Mouse (Mus musculus): ENCODE measurements around the gene Rbbp8nl. TPM values are rescaled to one million over a fixed set of nuclear protein-coding genes. Genes with fewer than 3 reads are reported as not detected.

Gene Rbbp8nl
- total and polyA plus RNA-seq, 3 experiments: not detected

DNA sequence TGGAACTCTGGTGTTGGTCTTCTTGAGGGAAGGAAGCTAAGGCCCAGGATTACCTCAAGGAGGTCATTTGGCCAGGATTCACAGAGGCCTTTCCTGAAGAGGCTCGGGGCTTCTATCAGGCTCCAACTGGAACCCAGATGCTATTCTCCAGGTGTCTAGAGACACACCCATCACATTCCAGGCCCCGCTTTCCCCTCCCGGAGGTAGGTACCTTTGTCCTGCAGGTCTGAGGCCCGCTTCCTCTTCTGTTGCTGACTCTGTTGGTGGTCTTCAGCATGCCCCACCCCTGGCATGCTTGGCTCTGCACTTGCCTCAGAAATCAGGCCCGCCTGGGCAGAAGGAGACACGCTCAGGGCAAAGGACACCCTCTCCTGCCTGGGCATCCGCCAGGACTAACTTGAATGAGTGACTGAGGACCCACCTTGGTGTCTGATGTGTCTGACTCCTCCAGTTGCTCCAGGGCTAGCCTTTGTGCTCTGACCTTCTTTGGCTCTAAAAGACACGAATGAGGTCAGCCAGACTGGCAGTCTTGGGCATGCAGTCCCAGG lies 11.8 kb downstream of the Rbbp8nl start:
- H3K4me1 ChIP-seq (ENCODE audit: control insufficient read depth in 1 of 2, insufficient read depth in 2 of 2, low read length in 2 of 2): peaks cover 6 to 18% of the 10 kb centered on the region in 2 experiments
- H3K27me3 ChIP-seq (ENCODE audit: control insufficient read depth in 1 of 2, insufficient read depth in 2 of 2, low read length in 2 of 2): no peaks in the 10 kb centered on the region; a peak in 1 of 4 replicates
- H3K4me3 ChIP-seq (ENCODE audit: control insufficient read depth in 1 of 2, insufficient read depth in 1 of 2, low read depth in 2 of 2, low read length in 2 of 2): no peak overlapping the region
- H3K79me2 ChIP-seq (ENCODE audit: control insufficient read depth, insufficient read depth, low read length, poor library complexity): peaks cover 4% of the 10 kb centered on the region
- no peak for TF ChIP-seq MAZ (IDR thresholded peaks at IDR 0.05; ENCODE audit: low read depth, low read length)
- TF ChIP-seq USF2 (IDR thresholded peaks at IDR 0.05; ENCODE audit: borderline replicate concordance in 1 of 2, insufficient read depth in 1 of 2, low read depth in 1 of 2, low read length in 2 of 2): no peak
- no peak for TF ChIP-seq MYB (IDR thresholded peaks at IDR 0.05; ENCODE audit: low read depth, low read length)
- TF ChIP-seq HCFC1 (IDR thresholded peaks at IDR 0.05; ENCODE audit: low read depth, low read length): no peak
- TF ChIP-seq POLR2A (IDR thresholded peaks at IDR 0.05; ENCODE audit: control insufficient read depth in 1 of 2, insufficient read depth in 1 of 2, low read depth in 1 of 2, low read length in 2 of 2, poor library complexity in 1 of 2): no peak
- no peak for TF ChIP-seq POLR2AphosphoS5 (IDR thresholded peaks at IDR 0.05; ENCODE audit: borderline replicate concordance, low read depth, low read length)
- TF ChIP-seq MAFK (IDR thresholded peaks at IDR 0.05; ENCODE audit: borderline replicate concordance, low read depth, low read length): no peak
- no peak for TF ChIP-seq E2F4 (IDR thresholded peaks at IDR 0.05; ENCODE audit: borderline replicate concordance, low read depth, low read length)
- TF ChIP-seq EP300 (IDR thresholded peaks at IDR 0.05; ENCODE audit: low read depth in 1 of 2, low read length in 2 of 2): no peak
- no peak for TF ChIP-seq CHD1 (IDR thresholded peaks at IDR 0.05; ENCODE audit: low read depth, low read length)
- no peak for TF ChIP-seq ETS1 (IDR thresholded peaks at IDR 0.05; ENCODE audit: low read depth, low read length)
- TF ChIP-seq ZKSCAN1 (IDR thresholded peaks at IDR 0.05; ENCODE audit: low read depth, low read length): no peak
- no peak for TF ChIP-seq ZNF384 (IDR thresholded peaks at IDR 0.05; ENCODE audit: low read depth, low read length)
- TF ChIP-seq JUND (IDR thresholded peaks at IDR 0.05; ENCODE audit: low read depth, low read length): no peak
- peaks cover 0 to 3% of the 10 kb centered on the region in 2 experiments; a peak in 1 of 4 replicates for H3K36me3 ChIP-seq (ENCODE audit: control insufficient read depth in 1 of 2, insufficient read depth in 2 of 2, low read length in 2 of 2)
- H3K9me3 ChIP-seq (replicated peaks; ENCODE audit: insufficient read depth, low read length): no peaks in the 10 kb centered on the region
- no peak overlapping the region for H3K9ac ChIP-seq (ENCODE audit: control insufficient read depth, low read depth, low read length, poor library complexity, severe bottlenecking)
- no peak for DNase-seq (ENCODE audit: low read depth, low spot score)
- no peak overlapping the region for H3K27ac ChIP-seq (ENCODE audit: control insufficient read depth, low read depth, low read length)

- no peaks in the 10 kb centered on the region; a peak in 1 of 4 replicates for H3K27me3 ChIP-seq (ENCODE audit: control insufficient read depth in 1 of 2, insufficient read depth in 2 of 2, low read length in 2 of 2)
- H3K4me1 ChIP-seq (ENCODE audit: control insufficient read depth in 1 of 2, insufficient read depth in 2 of 2, low read length in 2 of 2): peaks cover 6 to 21% of the 10 kb centered on the region in 2 experiments
- peak overlapping the region; percentile 37 for H3K9ac ChIP-seq (ENCODE audit: control insufficient read depth, low read depth, low read length, poor library complexity, severe bottlenecking)
- TF ChIP-seq MYC (IDR thresholded peaks at IDR 0.05; ENCODE audit: low read depth, low read length): no peak
- no peak for TF ChIP-seq SMC3 (IDR thresholded peaks at IDR 0.05; ENCODE audit: low read depth, low read length)
- peak; percentile 77 for TF ChIP-seq GATA1 (IDR thresholded peaks at IDR 0.05; ENCODE audit: low read depth, low read length)
- peak; percentile 59 for TF ChIP-seq SIN3A (IDR thresholded peaks at IDR 0.05; ENCODE audit: low read length)
- peak; percentile 65 for TF ChIP-seq ETS1 (IDR thresholded peaks at IDR 0.05; ENCODE audit: low read depth, low read length)
- TF ChIP-seq ZC3H11A (IDR thresholded peaks at IDR 0.05; ENCODE audit: low read depth, low read length): no peak
- TF ChIP-seq POLR2A (IDR thresholded peaks at IDR 0.05; ENCODE audit: control insufficient read depth in 1 of 2, insufficient read depth in 1 of 2, low read depth in 1 of 2, low read length in 2 of 2, poor library complexity in 1 of 2): no peak
- peak; percentile 50 to 77 for TF ChIP-seq EP300 (IDR thresholded peaks at IDR 0.05; ENCODE audit: low read depth in 1 of 2, low read length in 2 of 2)
- no peak for TF ChIP-seq POLR2AphosphoS5 (IDR thresholded peaks at IDR 0.05; ENCODE audit: borderline replicate concordance, low read depth, low read length)
- TF ChIP-seq TAL1 (IDR thresholded peaks at IDR 0.05; ENCODE audit: low read length): no peak
- TF ChIP-seq POLR2AphosphoS2 (IDR thresholded peaks at IDR 0.05; ENCODE audit: low read length): no peak
- 0 out of 2 replicates have a peak, but pooled peaks have one; percentile 20 for TF ChIP-seq NELFE (IDR thresholded peaks at IDR 0.05; ENCODE audit: low read depth, low read length)
- TF ChIP-seq E2F4 (IDR thresholded peaks at IDR 0.05; ENCODE audit: borderline replicate concordance, low read depth, low read length): no peak
- TF ChIP-seq JUND (IDR thresholded peaks at IDR 0.05; ENCODE audit: low read depth, low read length): no peak
- TF ChIP-seq MAFK (IDR thresholded peaks at IDR 0.05; ENCODE audit: borderline replicate concordance, low read depth, low read length): no peak
- no peak for TF ChIP-seq KAT2A (conservative IDR thresholded peaks at IDR 0.05; ENCODE audit: low read depth, low read length)
- TF ChIP-seq GABPA (IDR thresholded peaks at IDR 0.05; ENCODE audit: low read depth, low read length): no peak
- no peak for TF ChIP-seq CHD2 (IDR thresholded peaks at IDR 0.05; ENCODE audit: low read length)
- TF ChIP-seq RAD21 (IDR thresholded peaks at IDR 0.05; ENCODE audit: low read depth, low read length): no peak
- peak; percentile 45; the same call in 1 of the 2 replicates for TF ChIP-seq MXI1 (IDR thresholded peaks at IDR 0.05; ENCODE audit: low read depth, low read length)
- TF ChIP-seq BHLHE40 (IDR thresholded peaks at IDR 0.05; ENCODE audit: borderline replicate concordance, low read depth, low read length): peak; percentile 40; the same call in 1 of the 2 replicates
- no peak for TF ChIP-seq ZNF384 (IDR thresholded peaks at IDR 0.05; ENCODE audit: low read depth, low read length)
- TF ChIP-seq NRF1 (IDR thresholded peaks at IDR 0.05; ENCODE audit: insufficient read depth, low read depth, low read length, poor library complexity, severe bottlenecking): peak; percentile 9; the same call in 1 of the 2 replicates
These were observed 12.8 kb downstream of the Rbbp8nl start for GRCm38 (mm10) chr2:180276851-180277259.

More at GRCm38 (mm10) chr2:180276851-180277259, 12.8 kb downstream of the Rbbp8nl start:
- Histone ChIP-seq H3K27ac (ENCODE audit: control insufficient read depth, low read depth, low read length) (peak overlapping the region; percentile 13; the same call in 1 of the 2 replicates), H3K36me3 (ENCODE audit: control insufficient read depth in 1 of 2, insufficient read depth in 2 of 2, low read length in 2 of 2) (peaks cover 0 to 3% of the 10 kb centered on the region in 2 experiments; a peak in 1 of 4 replicates), H3K4me3 (ENCODE audit: control insufficient read depth in 1 of 2, insufficient read depth in 1 of 2, low read depth in 2 of 2, low read length in 2 of 2) (peak overlapping the region; percentile 37 to 84), H3K79me2 (ENCODE audit: control insufficient read depth, insufficient read depth, low read length, poor library complexity) (peaks cover 8% of the 10 kb centered on the region), H3K9me3 (replicated peaks; ENCODE audit: insufficient read depth, low read length) (no peaks in the 10 kb centered on the region)
- peak; percentile 67 for DNase-seq (ENCODE audit: low read depth, low spot score)
